Mouse (Mus musculus) testis, adult 10 weeks (tissue): ENCODE results near the gene 1700011M02Rik. TPM values are rescaled to one million over a fixed set of nuclear protein-coding genes. Genes with fewer than 3 reads are reported as not detected.

Experiments used
- polyA plus RNA-seq: library from polyadenylated mRNA; stranded (reverse); fragments of 350-450 nt; fragmentation: Illumina TruSeq; extraction: RNeasy Lipid Tissue Mini Kit (QIAGEN cat#74804); gene quantifications from one replicate; pipeline ENCODE4 v1.2.3, GENCODE M21; 2014; ENCODE audit warnings: low read depth, low replicate concordance

1700011M02Rik gene
- polyA plus RNA-seq = 15.3 TPM

GRCm38 (mm10) chrX:102908587-102908986 is at the start of gene 1700011M02Rik, which contains the start of gene Dmrtc1a:
TSS of gene 1700011M02Rik (plus strand) at chrX:102908905.
TSS of gene Dmrtc1a (minus strand) at chrX:102908687.

GRCm38 (mm10) chrX:102867871-102868270 is 40.8 kb upstream of the 1700011M02Rik start, which contains the start of gene 1700031F05Rik:
TSS of gene 1700031F05Rik (minus strand) at chrX:102867971.

GRCm38 (mm10) chrX:102928072-102928471 is 19.4 kb downstream of the 1700011M02Rik start, which contains the start of gene 1700018G05Rik:
TSS of gene 1700018G05Rik (plus strand) at chrX:102928372.

Other genes with a start within 250 kb of the 1700011M02Rik start
- not detected for gene Gm3880, start 221.9 kb upstream of the 1700011M02Rik start, polyA plus RNA-seq
- 9.7 TPM for gene Gm9112, start 201.3 kb upstream of the 1700011M02Rik start, polyA plus RNA-seq
- 20.9 TPM for gene Dmrtc1b, start 201.0 kb upstream of the 1700011M02Rik start, polyA plus RNA-seq
- not detected for gene Dmrtc1c1, start 105.9 kb upstream of the 1700011M02Rik start, polyA plus RNA-seq
- 1.9 TPM for gene Dmrtc1c2, start 54.3 kb upstream of the 1700011M02Rik start, polyA plus RNA-seq
- gene 1700031F05Rik, start 40.9 kb upstream of the 1700011M02Rik start, polyA plus RNA-seq = 2.1 TPM
- 56.5 TPM for gene Dmrtc1a, start 218 bp upstream of the 1700011M02Rik start, polyA plus RNA-seq
- not detected for gene 1700018G05Rik, start 19.5 kb downstream of the 1700011M02Rik start, polyA plus RNA-seq